Mouse (Mus musculus) adrenal gland, postnatal 36 days (tissue): Measurements from ENCODE around the gene H3f3b. TPM values are rescaled to one million over a fixed set of nuclear protein-coding genes. Genes with fewer than 3 reads are reported as not detected.
"Not testable (repeated sequence)": the region's sequence is repeated elsewhere in the genome, so short reads cannot be mapped to it uniquely, and the experiment has no call there.

ENCODE experiments used
- DNase-seq, 2 experiments: peaks; one replicate each; pipeline ENCODE4 v3.0.0; 2021; ENCODE audit warnings: mixed read lengths in 1 of 2
- total RNA-seq, 2 experiments: library from RNA; stranded (reverse); gene quantifications; 2 replicates each; pipeline ENCODE4 v1.2.3; 2021

The H3f3b gene
- total RNA-seq, 2 experiments from 2014 or later = 347 to 353 TPM

DNA sequence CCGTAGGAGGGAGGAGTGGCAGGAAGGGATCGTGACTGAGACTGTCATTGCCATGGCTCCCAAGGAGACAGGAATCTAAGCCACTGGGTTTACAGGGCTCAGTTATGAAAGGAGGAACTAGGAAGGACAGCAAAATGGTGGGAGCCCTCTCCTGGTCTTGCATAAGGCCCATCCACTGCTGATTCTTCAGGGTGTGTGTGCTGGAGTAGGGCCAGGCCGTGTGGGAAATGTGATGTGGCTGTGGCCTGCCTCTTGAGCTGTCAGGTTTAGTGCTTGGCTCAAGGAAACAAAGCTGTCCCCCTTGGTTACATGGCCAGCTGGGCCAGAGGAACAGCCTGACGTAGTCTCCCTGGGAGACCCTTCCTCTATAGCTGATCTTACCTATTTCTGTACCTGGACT lies 22.4 kb upstream of the H3f3b start:
- no peak for DNase-seq

DNA sequence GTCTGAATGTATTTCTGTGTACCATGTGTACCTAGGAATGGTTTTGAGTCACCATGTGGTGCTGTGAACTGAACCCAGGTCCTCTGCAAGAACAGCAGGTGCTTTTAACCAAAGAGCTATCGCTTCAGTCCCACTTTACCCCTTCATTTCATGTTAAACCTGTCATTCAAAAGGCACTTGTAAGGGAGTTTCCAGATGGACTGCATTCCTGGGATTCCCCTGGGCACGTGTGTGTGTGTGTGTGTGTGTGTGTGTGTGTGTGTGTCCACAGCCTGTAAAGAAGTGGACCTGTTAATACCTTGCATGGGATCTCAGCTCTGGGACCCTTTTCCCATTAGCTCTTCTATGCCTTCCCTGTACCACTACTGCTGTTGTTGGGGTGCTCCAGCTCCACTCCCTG lies 21.8 kb upstream of the H3f3b start:
- DNase-seq = no peak

DNA sequence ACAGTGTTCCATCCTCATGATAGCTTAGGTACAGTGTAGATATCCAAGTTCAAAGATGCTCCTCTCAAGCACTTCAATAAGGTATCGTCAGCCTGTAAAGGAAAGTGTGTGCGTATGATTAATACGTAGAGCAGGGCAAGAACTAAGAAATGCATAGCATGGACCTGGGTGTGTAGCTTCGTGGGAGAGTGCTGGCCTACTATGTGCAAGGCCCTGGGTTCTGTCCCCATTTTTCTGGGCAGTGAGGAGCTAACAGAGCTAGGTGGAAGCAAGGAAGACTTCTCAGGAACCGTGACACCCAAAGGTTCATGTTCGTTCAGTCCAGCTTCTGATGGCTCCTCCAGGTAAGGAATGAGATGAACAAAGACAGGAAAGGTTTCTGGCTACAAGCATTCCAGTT lies 17.4 kb upstream of the H3f3b start:
- no peak for DNase-seq

DNA sequence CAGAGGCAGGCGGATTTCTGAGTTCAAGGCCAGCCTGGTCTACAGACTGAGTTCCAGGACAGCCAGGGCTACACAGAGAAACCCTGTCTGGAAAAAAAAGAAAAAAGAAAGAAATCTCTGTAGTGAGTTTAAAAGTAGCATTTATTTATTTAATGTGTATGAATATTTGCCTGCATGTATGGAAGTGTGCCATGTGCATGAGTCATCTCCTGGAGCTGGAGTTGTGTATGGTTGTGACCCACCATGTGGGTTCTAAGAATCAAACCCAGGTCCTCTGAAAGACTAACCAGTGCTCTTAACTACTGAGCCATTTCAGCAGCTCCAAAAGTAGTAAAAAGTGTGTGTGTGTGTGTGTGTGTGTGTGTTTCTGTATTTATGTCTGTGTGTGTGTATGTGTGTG lies 15.5 kb upstream of the H3f3b start:
- DNase-seq = no peak

DNA sequence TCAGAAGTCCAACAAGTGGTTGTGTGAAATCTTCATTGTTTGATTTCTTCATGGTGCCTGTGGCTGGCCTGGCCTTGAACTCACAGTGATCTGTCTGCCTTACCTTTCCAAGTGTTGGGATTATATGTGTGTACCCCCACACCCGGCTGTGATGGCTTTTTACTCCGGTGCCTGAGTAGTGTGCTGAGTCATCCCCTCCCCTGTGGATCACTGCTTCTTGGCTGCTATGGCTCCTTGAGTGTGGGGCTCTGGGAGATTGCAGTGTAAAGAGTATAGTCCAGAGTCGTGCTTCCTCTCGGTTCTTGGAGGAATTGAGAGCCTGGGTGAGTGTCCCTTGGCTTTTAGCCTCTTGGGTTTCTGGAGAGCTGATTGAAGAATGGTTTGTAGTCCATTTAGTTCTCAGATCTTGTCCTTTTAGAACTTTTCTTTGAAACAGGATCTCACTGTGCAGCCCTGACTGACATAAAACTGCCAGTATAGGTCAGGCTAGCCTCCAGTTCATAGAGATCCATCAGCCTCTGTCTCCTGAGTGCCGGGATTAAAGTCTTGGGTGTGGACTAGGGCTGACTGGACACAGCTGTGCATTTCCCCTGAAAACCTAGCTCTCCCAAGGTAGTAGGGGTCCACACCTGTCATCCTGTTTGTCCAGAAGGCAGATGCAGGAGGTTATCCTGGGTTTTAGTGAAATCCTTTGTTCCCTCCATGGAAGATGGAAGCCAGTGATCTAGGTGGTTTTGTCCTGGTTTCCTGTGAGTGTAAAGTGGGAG lies 14.8 kb upstream of the H3f3b start:
- DNase-seq = no peak

DNA sequence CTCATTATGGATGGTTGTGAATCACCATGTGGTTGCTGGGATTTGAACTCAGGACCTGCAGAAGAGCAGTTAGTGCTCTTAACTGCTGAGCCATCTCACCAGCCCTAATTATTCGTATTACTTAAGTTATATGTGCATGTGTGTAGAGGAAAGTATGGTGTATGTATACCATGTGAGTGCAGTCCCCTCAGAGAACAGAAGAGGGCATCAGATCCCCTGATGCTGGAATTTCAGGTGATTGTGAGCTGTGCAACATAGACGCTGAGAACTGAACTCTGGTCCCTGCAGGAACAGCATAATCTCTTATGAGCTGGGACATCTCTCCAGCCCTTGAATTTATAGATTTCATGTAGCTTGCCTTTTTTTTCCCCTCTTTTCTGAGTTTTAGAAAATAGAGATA lies 14.1 kb upstream of the H3f3b start:
- no peak for DNase-seq

DNA sequence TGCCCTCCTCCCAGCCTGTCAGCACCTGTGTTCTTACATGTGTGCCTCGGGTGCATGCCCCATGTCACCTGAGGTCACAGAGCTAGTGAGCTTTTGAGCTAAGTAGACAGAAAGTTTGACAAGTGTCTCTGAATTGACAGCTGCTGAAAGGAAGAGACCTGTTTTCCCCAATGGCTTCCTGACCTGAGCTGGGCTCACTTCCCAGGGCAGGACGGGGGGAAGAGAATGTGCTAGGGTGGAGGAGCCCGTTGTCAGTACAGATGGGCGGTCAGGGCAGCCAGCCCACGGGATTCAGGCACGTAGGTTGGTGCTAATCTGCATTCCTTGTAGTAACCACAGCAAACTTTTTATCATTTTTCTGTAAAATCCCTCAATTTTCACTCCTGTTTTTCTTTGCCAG lies 12.8 kb upstream of the H3f3b start:
- no peak for DNase-seq

DNA sequence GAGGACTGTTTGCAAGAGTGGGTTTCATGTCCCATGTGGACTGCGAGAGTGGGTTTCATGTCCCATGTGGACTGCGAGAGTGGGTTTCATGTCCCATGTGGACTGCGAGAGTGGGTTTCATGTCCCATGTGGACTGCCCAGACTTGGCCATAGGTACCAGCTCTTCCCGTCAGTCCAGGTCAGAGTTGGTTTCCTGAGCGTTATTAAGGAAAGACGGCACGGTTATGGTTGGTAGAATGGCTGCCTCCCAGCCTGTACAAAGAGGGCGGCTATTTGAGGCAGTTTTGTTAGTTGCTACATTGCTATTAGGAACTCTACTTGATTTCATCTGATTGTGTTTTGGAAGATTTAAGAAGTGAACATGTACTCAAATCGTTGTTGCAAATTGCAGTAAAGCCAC lies 10.1 kb upstream of the H3f3b start:
- no peak for DNase-seq

DNA sequence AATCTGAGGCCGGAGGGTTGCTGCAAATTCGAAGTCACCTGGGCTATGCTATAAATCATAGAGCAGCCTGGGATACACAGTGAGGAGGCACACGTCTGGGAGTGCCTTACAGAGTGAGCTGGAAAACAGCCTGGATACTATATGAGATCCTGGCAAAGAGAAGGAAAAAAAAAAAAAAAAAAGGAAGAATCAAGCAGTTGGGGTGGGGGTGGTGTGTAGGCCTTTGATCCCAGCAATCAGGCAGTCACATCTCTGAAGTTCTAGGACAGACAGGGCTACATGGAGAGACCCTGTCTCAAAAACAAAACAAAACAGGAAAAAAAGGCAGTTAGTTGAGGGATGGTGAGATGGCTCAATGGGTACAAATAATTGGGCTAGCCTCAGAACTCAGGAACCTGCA lies 8.9 kb upstream of the H3f3b start:
- DNase-seq = no peak

DNA sequence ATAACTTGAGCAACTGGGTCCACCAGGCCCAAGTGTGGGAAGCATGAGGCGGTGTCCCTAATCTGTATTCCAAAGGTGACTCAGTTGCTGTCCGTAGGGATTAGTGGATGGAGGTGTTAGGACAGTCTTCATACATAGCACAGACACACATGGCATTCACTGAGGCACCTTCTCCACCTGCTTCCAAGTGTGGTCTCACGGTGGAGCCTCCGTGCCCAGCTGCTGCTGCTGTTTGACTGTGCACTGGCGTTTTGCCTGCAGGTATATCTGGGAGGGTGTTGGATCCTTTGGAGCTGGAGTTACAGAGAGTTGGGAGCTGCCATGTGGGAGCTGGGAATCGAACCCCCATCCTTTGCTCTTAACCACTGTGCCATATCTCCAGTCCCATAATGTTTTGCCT lies 6.8 kb upstream of the H3f3b start:
- no peak for DNase-seq

DNA sequence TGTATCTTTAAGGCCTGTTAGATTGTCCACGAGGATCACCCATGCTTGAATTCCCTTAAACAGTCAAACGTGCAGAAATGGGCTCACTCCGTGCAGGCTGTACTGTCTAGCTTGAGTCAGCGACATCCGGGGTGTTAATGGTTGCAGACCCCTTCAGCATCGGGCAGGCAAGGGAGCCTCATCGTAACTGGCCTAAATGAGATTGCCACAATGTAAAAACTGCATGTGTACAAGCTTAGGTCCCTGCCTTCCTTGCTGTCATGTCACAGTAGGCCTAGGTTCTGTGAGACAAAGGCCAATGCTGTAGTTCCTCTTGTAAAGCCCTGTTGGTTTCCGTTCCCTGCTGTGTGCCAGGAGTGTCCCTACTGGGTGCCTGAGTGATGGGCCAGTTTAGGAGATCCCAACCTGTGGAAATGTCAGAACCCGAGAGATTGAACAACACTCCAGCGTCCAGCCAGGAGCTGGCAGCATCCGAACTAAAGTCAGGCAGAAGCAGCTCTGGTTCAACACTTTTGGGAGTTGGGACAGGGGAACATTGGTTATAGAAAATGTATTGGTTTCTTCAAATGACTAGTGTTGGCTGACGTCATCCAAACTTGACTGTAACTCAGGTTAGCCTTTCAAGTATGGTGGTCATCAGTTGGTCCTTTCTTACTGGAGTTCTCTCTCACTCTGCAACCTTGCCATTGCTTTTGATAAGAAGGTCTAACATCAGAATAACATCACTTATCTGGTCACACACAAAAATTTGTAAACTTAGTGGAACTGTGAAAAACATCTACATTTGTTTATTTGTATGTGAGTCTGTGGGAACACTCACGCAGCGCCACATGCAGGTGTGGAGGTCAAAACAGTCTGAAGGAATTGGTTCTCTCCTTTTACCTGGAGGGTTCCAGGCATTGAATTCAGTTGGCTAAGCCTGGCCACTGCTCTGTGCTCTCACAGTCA lies 3.4 kb upstream of the H3f3b start:
- DNase-seq = peak; percentile 26 to 42

DNA sequence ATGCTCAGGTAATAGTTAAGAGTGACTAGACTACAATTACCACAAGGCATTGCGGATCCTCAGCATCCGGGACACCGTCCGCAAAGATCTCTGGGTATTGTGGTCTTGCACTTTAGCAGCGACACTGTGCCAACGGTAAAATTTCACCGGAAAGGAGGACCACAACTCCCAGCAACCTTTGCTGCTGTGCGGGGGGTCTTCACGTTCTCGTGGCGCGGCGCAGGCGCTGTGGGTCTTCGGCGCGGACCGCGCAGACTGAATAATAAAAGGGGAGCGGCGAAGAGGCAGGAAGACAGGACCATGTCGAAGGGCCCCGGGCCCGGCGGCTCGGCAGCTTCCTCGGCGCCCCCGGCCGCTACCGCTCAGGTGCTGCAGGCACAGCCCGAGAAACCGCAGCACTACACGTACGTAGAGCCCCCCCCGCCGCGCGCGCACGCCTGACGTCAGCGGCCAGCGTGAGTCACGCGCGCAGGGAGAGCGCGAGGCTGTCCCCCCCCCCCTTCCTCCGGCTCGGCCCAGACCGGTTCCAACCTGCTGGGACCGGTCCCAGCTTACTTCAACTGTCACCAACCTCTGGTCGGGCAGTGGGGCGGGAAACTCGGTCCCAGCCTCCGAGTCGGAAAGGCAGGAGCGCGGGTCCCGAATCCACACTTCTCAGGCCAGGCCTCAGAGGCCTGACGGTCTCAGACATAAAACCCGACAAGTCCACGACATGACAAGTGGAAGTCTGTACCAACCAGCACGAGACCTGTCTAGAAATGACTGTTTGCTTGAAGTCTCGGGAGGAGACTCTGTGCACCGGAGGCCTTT lies 2.5 kb upstream of the H3f3b start, which contains the start of gene Unk:
Gene Unk (plus strand): TSS at position 235 of the 810 bp plus-strand sequence.
- DNase-seq = peak; percentile 96

DNA sequence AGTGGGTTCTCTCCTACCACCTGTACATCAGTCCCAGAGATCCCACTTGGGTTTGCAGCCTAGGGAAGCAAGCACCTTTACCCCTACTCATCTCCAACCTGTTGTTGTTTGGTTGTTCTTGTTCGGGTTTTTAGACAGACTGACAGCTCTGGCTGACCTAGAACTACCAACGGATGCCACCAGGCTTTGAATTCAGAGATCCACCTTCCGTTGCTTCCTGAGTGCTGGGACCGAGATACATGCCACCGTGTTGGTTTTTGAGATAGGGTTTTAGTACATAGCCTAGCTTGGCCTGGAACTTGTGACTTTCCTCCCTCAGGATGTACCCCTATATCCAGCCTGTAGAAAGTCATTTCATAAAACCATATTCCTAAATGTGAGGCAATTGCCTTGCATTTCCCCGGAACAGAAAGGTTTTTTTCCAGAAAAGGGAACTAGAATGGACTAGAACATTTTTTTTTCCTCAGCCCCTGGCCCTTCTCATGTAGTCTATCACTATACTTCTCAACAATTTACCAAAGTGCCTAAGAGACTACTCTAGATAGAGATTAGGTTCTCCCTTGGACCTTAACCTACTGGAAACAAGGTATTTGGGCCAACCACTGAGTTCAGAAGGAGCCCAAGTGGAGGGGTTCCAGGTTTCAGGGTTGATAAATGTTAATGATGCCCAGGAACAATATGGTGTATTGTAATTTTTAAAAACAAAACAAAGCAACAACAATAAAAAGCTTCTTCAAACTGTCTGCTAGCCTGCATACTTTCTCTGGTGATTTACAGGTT lies 1.5 kb upstream of the H3f3b start:
- no peak for DNase-seq

DNA sequence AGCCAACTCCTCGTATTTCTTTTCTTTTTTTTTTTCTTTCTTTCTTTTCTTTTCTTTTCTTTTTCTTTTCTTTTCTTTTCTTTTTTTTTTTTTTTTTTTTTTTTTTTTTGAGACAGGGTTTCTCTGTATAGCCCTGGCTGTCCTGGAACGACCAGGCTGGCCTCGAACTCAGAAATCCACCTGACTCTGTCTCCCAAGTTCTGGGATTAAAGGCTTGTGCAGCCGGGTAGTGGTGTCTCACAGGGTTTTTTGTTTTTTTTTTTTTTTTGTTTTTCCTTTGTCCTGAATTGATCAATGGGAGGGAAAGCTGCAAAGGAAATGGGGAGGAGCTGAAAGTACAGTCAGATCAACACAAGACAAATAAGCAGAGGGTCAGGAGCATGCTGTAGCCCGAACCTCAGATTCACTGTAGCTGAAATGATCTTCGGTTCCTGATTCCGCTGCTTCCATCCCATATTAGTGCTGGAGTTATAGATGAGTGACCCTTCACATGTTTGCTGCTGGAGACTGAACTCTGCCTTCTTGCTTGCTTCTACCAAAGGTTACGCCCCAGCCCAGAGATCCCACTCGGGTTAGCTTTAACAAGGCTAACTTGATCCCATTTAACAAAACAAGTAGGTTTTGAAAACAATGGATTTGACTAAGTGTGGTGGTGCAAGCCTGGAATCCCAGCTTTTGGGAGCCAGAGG lies 559 bp upstream of the H3f3b start:
- DNase-seq = no peak

DNA sequence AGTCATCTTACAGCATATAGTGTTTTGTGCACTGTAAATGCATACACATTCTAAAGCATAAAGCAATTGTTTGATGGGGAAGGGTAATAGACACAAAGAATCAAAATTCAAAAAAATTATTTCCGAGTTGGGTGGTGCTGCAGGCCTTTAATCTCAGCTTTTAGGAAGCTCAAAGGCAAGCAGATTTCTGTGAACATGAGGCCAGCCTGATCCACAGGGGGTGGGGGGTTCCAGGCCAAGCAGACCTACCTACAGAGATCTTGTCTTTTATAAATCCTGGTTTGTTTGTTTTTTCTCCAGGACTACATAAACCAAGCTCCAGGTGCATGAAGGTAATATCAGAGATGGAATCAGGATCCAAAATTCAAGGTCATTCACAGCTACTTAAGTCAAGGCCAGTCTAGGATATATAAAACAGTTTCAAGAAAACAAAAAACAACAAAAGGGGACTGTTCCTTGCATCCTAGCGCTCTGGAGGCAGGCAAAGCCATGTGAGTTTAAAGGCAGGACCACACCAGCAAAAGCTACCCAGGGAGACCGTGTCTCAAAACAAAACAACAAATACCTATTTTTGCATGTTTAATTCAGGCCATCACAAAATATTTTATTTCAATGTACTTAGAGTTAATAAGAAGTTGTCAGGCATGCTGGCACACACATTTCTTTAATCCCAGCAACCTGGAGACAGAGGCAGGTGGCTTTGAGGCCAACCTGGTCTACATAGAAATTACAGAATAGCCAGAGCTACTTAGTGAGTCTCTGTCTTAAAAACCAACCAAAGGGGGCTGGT lies 2.5 kb downstream of the H3f3b start:
- no peak for DNase-seq

DNA sequence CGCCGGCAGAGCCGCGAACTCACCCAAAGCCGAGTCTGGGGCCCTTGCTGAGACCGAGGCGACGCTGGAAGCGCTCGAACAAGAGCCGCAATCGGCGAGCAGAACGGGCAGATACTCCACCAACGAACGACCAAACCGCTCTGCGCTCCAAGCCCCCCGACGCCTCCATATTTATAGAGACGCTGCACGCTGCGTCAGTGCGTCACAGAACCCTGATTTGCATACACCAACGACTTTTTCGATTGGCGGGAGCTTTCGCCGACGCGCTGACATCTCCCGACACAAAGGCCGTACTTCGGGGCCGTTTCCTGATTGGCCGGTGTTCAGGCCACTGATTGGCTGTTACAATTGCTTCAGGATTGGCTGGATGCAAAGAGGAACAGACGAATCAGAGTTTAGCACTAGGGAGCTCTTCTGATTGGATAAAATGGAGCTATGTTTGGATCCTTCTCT lies 3.4 kb downstream of the H3f3b start:
- peak; percentile 93 to 94 for DNase-seq

DNA sequence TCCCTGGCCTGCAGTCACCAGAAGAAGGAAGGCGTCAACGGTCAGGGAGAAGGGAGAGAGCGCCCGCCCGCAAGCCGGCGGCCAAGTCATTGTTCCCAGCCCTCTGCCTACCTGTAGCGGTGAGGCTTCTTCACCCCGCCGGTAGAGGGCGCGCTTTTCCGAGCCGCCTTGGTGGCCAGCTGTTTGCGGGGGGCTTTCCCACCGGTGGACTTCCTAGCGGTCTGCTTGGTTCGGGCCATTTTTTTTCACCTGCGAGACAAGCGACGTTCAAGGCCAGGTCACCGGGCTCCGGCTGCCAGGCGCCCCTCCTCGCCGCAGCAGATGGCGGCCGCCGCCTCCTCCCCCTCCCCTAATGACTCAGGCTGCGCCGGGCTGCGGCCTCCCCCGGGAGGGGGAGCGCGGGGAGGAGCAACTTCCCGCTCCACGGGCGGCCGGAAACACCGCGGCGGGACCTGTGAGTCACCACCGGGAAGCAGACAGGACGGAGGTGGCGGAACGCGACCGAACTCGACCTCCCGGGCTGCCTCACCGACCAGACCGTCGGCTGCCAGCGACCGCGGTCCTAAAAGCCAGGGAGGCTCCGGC lies 3.9 kb downstream of the H3f3b start:
- peak; percentile 94 for DNase-seq

DNA sequence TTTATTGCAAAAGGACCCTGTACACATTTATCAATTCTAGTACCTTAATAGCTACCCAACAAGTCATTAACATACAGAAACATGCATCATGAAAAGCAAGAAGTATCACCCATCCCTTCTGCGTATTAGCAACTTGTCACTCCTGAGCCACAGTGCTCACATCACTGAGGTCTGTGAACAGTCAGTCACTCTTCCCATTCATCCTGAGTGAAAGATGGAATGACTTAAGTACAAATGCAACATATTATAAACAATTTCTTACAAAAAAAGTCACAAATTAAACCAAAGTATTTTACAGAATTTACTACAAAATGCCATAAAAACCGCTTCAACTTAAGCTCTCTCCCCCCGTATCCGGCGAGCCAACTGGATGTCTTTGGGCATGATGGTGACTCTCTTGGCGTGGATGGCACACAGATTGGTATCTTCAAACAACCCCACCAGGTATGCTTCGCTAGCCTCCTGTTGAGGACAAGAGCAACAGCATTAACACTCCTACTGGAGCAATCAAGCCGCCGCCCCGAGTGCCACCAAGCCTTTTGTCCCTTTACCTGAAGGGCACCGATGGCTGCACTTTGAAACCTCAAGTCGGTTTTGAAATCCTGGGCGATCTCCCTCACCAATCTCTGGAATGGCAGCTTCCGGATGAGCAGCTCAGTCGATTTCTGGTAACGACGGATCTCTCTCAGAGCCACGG lies 4.5 kb downstream of the H3f3b start:
- DNase-seq = not testable (repeated sequence)

DNA sequence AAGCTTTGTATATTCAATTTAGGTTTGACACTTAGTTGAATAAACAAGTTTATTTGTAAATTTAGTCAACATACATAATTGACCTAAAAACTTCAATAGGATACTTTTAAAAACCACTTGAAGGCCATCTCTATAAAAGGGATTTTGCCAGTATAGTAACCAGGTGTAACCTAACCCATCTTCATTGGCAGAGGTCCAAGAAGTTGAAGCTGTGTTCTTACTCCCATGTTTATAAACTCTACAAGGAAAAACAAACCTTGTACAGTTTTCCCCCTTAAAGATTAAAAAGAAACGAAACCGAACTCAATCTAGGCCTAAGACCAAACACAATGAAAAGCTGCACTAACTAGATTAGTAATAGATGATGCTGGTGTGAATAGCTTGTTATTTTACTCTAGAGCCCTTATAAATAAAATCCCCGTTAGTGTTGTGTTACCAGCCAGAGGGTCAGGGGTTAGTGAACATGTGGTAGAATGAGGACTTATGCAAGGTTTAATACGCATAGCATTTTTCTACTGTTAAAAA lies 5.4 kb downstream of the H3f3b start:
- no peak for DNase-seq
